Mouse (Mus musculus) thymus, postnatal 4 days (tissue): ENCODE data around the gene Grip1.

Source experiments
- DNase-seq: peaks from one replicate; pipeline ENCODE4 v3.0.0; 2021

Grip1 gene

DNA sequence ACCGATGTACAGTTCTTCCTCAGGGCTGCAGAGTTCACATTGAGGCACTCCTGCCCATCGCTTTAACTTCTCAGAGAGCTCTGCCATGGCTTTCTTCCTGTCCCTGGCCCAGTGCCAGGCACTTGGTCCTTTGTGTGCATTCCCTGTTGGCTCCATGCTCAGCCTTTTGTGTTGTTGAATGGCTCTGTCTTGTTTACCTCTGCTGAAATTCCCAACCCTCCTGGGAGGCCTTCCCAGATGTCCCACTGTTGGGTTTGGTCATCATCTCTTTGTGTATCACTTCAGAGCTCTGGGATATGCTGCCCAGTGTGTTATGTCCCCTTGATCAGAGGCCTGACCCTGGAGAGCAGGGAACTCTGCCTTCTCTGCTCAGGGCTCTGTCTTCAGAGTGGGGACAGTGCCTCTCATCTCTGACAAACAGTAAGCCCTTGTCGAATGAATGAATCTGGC lies 230.8 kb downstream of the Grip1 start:
- no peak for DNase-seq

DNA sequence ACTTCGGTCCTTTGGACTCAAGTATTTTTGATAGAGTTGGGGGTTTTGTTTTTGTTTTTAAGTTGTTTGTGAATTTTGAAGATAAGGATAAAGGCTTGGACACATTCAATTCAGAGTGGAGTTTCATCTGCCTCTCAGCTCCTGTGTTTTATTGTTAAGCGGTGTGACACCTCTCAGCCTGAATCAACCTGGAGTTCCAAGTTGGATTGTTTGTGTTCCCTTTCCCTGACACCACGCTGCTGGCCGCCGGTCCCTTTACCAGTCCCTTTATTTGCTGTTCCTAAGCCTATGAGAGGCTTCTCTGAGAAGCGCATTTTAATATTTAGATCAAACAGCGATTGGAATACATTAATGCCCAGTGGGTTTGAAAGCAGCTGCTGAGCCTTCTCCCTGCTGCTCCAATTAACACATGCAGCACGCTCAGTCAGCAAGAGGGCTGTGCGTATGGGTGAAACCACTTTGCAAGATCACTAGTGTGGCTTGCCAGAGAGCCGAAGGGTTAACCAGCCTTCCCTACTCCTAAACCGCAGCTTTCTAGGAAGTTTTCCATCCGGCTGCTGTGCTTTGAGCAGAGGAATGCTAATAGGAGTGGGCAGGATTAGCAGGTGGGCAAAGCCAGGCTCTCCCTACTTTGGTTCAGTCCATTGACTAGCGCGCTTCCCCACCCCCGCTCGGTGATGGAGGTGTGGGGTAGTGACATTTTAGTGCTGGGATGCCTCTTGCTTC lies 237.9 kb downstream of the Grip1 start:
- no peak for DNase-seq

DNA sequence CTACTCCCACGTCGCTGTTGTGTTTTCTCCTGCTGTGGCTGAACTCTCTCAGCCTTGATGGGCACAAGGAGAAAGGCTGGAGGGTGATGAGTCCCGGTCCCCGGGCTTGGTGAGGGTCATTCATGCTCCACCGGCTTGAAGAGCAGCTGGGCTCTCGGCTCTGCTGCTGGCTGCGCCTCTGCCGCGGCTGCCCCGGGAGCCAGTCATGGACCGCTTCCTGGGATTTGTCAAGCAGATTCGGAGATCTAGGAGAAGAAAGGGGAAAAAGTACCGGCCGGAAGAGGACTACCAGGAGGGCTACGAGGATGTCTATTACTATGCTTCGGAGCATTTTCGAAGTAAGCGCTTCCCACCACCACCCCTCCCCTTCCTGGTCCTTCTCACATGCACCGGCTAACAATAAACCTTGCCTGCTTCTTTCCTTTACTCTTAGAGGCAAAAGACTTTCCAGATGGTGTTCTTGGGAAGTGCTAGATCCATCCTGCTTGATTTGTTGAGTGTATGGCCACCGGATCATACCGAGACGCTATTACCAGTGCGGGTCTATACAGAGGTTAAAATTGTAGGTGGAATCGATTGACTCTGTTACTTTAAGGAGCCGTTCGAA lies 238.8 kb downstream of the Grip1 start:
- DNase-seq, result no peak

DNA sequence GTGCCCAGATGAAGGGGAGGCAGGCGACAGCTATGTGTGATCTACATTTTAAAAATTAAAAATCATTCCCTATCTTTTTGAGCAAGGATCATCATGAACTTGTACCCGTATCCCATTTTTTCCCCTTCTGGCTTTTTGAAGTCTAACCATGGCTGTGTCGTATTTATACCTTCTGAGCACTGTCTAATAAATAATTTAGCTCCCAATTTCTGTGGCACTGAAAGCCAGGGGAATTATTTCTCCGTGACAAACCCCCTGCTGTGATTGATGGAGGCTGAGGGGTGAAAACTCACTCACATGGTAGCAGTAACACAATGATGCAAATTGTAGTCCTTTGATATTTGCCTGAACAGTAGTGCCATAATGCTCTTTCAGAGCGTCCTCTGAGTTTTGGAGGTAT lies 239.8 kb downstream of the Grip1 start:
- DNase-seq, result no peak

DNA sequence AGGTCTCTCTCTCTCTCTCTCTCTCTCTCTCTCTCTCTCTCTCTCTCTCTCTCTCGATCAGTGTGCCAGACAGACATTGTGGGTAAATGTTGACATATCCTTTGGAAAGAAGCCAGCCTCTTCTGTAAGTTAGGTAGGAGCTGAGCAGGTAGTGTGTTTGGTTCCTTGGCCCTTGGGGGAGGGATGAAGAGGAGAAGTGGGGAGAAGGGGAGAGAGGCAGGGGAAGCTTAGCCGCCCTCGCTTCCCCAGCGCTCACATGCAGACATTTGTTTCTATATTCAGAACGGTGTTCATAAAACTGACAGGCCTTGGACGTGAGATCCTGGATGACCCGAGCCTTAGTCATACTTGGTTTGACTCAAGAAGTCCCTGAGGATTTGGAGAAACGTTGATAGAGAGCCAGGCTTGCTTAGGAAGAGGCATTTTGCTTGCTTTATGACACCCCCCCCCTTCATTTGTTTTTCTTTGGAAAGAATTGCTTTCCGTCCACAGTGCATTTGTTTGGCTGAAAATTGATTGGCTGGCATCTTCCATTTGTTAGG lies 243.7 kb downstream of the Grip1 start:
- no peak for DNase-seq

DNA sequence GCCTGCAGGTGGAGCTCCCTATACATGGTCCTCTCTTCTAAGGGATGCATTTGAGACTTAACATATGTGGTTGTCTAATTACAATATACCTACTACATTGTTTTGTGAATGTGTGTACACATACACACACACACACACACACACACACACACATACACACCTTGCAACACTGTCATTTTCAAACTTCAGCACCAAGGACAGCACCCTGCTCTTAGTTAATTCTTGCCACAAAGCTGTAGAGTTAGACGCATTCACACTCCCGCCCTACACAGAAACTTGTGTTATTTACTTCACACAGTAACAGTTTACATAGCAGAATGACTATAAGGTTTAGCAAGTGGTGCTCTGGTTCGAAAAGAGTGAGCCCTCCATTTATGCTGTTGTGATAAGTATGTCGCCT lies 251.7 kb downstream of the Grip1 start:
- peak; percentile 20 for DNase-seq

DNA sequence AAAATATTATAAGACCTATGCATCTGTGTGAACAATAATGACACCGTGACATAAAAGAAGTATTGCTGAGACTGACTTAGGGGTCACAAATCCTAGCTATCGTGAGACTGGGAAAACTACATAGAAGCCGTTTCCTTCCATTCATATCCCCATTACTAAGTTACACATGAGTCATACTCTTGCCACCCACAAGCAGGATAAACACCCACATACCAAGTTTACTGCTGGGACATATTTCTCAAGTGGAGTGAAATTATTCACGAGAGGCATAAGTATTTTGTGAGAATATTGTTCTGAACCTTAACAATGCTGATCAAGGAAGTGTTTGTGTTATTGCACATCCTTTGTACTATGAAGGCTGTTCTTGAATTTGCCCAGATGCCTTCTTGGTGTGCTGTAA lies 252.7 kb downstream of the Grip1 start:
- DNase-seq, result no peak

DNA sequence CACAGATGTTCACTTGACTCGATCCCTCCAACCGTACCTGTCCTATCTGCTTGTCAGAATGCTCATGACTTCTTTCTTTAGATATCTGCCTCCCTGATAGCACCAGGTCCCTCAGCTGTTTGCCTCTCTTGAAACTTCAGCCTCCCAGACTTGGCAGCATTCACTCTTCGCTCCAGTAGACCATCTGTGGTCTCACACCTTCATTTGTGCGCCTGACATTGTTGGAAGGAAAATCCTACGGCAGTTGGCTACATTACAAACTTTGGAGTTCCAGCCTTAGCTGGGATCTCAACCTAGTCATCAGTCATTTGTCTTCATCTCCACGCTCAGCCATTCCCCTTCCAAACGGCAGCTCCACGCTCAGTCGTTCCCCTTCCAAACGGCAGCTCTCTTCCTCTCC lies 253.4 kb downstream of the Grip1 start:
- DNase-seq, result no peak

DNA sequence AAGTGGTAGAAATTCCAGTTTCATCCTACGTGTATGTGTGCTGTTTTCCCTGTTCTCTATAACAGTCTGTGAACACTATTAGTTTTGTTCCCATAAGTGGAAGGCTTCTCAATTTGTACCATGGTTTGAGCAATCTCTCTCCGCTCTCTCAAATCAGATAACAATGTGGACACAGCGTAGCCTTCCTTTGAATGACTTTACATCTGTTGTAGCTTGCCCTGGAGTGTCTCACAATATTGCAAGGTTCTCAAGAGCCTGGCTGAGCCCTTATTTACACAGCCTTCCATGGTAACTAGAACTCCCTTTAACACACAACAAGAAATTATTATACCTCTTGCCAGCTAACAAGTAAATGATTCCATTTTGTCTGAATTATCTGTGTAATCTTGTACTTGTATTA lies 268.3 kb downstream of the Grip1 start:
- DNase-seq, result no peak

DNA sequence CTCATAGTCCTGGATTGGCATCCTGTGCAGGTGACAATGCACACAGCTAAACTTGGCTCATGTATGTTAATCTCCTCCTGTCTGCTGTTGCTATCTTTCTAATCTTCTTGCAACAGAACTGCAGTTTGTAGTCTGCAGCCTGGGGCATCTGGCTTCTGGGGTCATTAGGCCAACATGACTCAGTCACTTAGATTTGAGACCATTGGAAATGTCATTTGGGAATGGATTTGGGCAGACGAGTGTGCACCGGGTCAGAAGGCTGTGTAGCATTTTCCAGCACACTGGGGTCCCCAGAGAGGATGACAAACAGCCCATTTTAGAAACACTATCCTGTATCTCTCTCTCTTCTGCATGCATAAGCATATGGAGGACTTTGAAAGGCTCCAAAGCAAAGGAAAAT lies 268.8 kb downstream of the Grip1 start:
- DNase-seq, result no peak

DNA sequence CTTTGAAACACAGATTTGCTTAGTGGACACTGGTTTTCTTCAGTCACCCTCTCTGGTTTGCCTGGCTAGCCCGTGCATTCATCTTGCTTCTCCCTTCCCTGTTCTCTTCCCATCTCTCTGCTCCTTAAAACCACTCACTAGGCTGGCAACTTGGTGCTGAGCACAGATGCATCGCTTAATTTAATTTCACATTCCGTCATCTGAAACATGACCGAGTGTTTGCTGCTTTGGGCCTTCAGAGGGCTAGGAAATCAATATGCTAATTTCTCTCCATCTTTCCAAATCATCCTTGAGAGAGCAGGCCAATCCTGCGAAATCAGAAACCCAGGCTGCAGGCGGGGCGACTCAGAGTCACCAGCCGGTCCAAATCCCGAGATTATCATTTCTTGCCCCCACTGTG lies 270.0 kb downstream of the Grip1 start:
- no peak for DNase-seq

DNA sequence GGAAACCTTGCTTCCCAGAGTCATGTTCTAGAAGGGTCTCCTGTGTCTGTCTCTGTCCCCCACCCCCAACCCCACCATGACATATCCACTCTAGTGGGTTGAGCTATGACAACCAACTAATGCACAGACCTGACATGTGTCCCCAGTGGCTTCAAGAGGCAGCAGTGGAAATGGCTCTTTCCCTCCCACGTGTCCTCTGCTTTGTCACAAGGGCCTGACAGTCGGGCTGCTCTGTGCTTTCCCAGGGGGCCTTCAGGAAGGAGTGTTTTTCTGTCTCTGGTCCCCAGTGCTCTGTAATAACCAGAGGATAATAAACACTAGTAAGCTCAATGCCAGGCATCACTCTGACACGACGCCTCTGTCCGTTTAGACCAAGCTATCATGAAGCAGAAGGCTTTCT lies 271.7 kb downstream of the Grip1 start:
- DNase-seq, result no peak

DNA sequence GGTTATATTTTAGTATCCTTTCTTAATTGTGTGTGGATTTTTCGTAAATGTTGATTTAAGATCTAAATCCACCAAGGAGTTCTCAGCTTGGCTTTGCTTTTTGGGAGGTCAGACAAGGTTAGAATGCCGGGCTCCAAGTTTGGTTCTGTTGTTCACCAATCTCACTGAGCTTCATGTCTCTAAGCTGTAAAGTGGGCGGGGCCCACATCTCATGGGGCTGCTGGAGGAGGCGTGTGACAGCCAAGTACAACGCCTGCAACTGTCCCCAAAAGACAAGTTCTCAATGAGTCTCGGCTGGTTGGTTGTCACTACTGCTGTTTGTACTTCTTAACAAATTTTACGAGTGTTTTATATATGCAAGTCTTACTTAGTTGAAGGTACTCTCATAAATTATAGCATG lies 272.3 kb downstream of the Grip1 start:
- DNase-seq, result no peak

DNA sequence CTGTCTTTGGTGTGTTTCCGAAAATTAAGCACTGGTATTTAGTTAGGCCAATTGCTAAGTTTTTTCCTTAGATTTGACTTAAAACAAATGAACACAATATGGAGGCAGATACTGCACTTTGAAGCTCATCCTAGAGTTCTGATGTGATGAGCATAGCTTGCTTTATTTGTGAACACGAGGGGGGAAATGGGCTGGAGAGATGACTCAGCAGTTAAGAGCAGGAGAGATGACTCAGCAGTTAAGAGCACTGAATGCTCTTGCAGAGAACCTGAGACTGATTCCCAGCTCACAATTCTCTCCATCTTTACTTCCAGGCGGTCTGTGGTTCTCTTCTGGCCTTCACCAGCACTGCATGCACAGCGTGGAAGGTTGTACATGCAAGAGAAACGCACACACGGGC lies 273.3 kb downstream of the Grip1 start:
- DNase-seq, result no peak

DNA sequence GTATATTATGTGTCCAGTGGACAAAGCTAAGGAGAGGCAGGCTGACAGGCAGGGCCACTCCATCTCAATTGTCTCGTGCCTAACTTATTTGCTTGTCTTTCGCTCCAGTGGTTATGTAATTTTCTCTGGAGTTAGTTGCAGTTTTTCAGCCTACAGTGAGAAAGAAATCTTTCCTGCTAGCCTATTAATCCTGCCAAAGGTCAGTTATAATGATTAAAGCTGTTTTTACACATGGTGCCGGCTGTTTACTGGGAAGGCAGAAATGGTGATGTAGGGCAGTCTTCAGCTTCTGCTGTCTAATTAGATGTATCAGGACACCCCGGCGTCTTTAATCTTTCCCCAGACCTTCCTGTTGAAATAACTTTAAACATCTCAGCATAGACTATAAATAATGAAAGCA lies 276.6 kb downstream of the Grip1 start:
- DNase-seq, result no peak

DNA sequence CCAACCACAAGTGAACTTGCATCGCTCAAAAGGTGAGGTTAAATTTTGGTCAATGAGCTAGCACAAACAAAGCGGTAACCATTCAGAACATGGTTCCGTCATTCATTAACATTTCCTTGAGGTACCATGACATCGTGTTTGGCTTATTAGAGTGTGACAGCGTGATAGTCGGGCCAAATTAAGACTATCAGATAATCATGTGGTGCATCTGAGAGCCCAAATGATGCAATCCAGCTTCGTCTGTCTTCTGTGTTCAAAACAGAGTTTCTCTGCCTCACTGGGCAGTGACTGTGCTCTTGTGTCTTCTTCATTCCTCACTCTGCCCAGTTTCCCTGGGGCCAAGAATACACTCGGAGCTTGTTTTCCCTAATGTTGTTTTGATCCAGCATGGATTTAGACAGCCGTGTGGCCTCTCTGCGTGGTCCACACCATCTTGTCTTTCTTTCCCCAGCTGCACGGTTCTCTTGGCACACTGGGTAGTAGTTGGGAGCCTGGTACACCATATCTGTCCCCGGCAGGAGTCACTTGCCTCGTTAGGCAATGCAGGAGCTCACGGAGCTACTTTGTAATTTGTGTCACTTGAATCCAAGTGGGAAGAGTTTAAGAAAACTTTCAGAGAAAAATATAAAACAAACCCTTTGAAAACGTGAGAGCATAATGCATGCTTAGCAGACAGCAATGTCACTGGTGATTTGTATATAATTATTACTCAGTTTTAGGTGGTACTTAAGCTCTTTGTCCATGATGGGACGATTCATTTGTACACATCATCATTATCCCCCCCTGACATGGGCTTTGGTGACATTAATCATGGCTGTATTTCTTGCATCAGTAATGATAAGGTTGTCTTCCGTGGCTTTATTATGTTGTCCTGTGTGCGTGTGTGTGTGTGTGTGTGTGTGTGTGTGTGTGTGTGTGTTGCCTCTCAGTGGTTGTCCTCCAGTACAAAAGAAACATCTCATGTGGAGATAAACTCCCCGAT lies 281.7 kb downstream of the Grip1 start:
- no peak for DNase-seq

DNA sequence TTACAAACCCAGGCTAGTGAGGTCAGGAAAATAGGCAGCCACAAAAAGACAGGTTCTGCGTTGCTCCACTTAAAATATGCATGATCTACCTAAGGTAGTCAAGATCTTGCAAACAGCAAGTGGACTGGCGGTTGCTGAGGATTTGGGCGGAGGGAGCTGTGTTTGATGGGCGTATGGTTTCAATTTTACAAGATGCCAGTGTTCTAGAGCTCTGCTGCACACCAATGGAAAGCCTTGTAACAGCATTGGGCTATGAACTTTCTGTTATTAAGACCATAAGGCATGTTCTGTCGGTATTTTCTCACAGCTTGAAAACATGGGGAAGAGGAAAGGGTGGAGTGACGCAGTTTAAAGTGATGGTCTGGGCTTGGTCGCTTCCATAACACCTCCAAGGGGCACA lies 285.8 kb downstream of the Grip1 start:
- DNase-seq, result no peak

DNA sequence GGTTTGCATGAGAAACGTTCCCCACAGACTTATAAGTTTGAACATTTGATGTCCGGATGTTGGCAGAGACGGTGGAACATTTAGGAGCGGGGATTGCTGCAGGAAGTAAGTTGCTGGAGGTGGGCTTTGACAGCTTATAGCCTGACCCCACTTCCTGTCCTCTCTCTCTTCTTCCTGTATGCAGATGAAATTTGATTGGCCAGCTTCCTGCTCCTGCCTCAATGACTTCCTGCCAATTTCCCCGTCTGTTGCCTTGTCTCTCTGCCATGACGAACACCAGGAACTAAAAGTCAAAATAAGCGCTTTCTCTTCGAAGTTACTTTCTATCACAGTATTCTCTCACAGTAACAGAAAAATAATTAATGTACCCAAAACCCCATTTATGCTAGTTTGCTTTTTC lies 289.1 kb downstream of the Grip1 start:
- DNase-seq, result no peak

DNA sequence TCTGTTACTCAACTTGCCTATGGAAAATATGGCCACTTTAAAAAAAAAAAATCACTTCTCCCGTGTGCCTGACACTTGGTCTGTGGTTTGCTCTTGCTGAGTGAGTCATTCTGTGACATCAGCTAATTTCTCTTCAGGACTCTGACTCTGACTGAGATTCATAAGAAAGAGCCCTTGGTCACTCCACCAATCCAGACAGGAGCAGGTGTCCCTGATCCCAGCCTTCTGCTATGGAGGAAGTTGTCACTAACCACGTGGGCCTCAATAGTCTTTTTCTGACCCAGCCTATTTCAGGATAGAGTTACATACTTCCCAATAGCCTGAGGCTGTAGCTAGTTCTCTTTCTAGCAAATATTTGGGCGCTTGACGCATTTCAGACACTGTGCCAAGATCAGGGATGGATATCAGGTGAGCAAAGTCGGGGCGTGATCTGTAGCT lies 298.8 kb downstream of the Grip1 start:
- DNase-seq, result no peak

DNA sequence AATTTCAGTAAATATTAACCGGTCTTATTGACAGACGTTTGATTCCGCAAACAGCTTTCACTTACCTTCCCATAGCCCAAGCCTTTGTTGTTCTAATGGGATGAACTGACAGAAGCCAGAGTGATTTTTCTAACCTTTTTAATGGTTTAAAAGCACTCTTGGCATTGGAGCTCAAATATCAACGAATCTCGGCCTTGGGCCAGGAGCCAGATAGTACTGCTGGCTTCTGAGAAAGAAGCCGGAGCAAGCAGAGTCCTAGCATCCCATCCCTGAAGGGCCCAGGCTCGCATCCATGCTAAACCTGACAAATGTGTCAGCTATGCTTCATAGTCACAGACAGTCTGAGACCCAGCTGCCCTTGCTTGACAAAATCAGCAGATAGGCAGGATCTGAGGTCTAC lies 302.6 kb downstream of the Grip1 start:
- no peak for DNase-seq

DNA sequence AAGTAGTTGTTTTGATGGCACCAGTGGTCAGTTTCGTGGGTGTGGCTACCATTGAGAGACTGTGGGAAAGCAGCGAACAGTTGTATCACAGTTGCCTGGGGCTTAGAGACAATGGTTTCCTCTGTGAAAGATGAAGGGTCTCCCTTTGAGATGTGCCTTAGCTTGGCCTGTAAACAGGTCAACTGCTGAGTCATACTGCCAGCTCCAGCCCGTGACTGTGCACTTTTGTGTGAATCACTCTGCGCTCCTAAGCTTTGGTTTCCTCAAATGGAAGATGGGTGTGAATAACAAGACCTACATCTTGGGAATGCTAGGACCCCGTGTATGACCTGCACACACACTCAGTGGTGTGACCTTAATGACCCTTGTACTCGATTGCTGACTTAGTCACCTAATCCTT lies 303.6 kb downstream of the Grip1 start:
- DNase-seq, result no peak

DNA sequence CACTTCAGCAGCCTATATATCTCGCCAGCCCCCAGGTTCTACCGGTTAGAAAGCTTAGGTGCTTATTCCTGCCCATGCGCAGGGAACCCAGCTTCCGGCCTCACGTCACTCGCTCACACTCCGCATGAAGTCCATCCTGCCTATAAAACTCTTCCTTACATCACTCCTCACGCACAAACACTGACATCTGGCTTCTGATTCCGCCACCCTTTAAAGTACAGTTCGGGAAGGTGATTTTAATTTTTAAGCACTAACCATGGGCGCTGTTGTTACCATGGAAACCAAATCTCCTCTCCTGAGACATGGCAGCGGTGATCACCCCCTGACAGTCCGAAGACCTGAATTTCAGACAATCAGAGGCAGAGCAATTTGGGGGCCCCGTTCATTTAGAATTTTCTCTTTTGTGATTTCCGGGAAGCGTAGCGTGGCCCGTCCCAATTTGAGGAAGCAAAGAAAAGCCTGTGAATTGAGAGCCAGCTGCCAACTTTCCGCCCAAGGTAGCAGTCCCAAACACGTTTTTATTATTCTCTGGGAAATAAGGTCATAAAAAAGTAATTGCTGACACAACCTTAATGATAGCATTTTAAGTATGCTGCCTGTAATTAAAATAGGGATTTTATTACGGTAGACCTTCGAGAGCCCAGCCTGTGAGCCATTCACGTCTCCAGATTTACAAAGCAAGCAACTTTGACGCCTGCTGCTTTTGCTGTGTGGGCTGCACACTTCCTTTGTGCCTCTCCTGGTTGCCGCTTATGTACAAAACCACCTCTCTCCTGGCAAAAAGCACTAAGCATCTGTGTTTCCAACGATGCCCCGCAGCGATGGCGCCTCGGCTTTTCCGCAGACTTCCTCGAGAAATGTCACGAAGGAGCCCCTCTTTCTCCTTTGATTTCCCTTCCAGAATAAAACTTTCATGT lies 308.1 kb downstream of the Grip1 start:
- DNase-seq, result no peak
